8 mouse cellular contexts compared by ENCODE assay signal in genomic region chr3:108856386-108857123, GRCm38 (mm10). TPM values are rescaled to one million over a fixed set of nuclear protein-coding genes. Genes with fewer than 3 reads are reported as not detected.
DNase-seq lines count a peak whose midpoint lies in the region; ATAC-seq lines count a peak whose summit lies in the region.

No protein-coding gene starts in this region.

- ATAC-seq in cerebellum, adult (ENCODE audit: insufficient number of reproducible peaks, low FRiP score, low TSS enrichment) = peak; percentile 77

- no peak for DNase-seq in cerebellum, postnatal 4 days (ENCODE audit: low spot score in 2 of 2)
- DNase-seq in urinary bladder, postnatal 14 days (ENCODE audit: low spot score) = peak; percentile 49
- no peak for DNase-seq in urinary bladder, adult 2 months (ENCODE audit: low spot score)
- peak; percentile 29 to 52 for DNase-seq in kidney, adult 8-10 months
- peak; percentile 72 for DNase-seq in lung, postnatal 36 days
- DNase-seq in adrenal gland, adult 2 months = no peak
- DNase-seq in ovary, postnatal 10 days (ENCODE audit: low spot score) = no peak

RNA-seq across cellular contexts. Expression of gene Stxbp3, which starts 16.2 kb away (rescaled TPM):
- polyA plus RNA-seq in urinary bladder, adult 2 months (2012; rRNA removed) = 43.3 and 49.4 TPM in 2 replicates
- 10 to 100 TPM; 43.1 to 60.1 TPM for total RNA-seq in adrenal gland, adult 2 months (2021)
- 1.9 and 2.8 TPM in 2 replicates for polyA plus RNA-seq in adrenal gland, adult 2 months (2012; rRNA removed)

RNA-seq across cellular contexts. Expression of gene Fndc7, which starts 33.3 kb away (rescaled TPM):
- polyA plus RNA-seq in urinary bladder, adult 2 months (2012; rRNA removed) = 0.24 and 0.29 TPM in 2 replicates
- total RNA-seq in adrenal gland, adult 2 months (2021) = 1 to 10 TPM in 1 of 2 experiments, under 1 TPM in 1; 0.35 to 1.1 TPM
- polyA plus RNA-seq in adrenal gland, adult 2 months (2012; rRNA removed) = 0.19 and 0.25 TPM in 2 replicates

RNA-seq across cellular contexts. Expression of gene Prpf38b, which starts 55.0 kb away (rescaled TPM):
- 77.1 and 80.1 TPM in 2 replicates for polyA plus RNA-seq in urinary bladder, adult 2 months (2012; rRNA removed)
- total RNA-seq in adrenal gland, adult 2 months (2021) = 10 to 100 TPM; 39.8 to 77.9 TPM
- 108 and 117 TPM in 2 replicates for polyA plus RNA-seq in adrenal gland, adult 2 months (2012; rRNA removed)

Comparison
In these comparisons a context has a peak if more than half of its experiments do, and no peak if none do; other contexts are left out.
1. DNase-seq: peak in urinary bladder, postnatal 14 days (single experiment), kidney, adult 8-10 months (2 of 2) and lung, postnatal 36 days (single experiment); none in cerebellum, postnatal 4 days (0 of 2), urinary bladder, adult 2 months (single experiment), adrenal gland, adult 2 months (single experiment) and ovary, postnatal 10 days (single experiment).
2. RNA of gene Stxbp3, which starts 16.2 kb away (polyA plus RNA-seq): 43.3 to 49.4 TPM in urinary bladder, adult 2 months; 1.9 to 2.8 TPM in adrenal gland, adult 2 months; every median in the first group is over 10 times any median in the second.